Mouse (Mus musculus) heart, adult 2 months (tissue): ENCODE measurements around the gene Rwdd4a. TPM values are rescaled to one million over a fixed set of nuclear protein-coding genes. Genes with fewer than 3 reads are reported as not detected.

Experiments used
- DNase-seq, 2 experiments: peaks; one replicate each; pipeline ENCODE4 v3.0.0; 2021
- H3K27ac ChIP-seq: fragments of 200-600 bp; 2 replicates; pipeline ENCODE4 v1.8.1; 2022
- H3K27me3 ChIP-seq: fragments of 200-500 bp; 2 replicates; pipeline ENCODE4 v1.6.1; 2012; ENCODE audit warnings: mild to moderate bottlenecking, low read length, inconsistent platforms, mixed read lengths; ENCODE audit not compliant: control insufficient read depth, insufficient read depth
- H3K36me3 ChIP-seq: fragments of 200-500 bp; 2 replicates; pipeline ENCODE4 v1.6.1; 2012; ENCODE audit warnings: low read length, inconsistent platforms; ENCODE audit not compliant: control insufficient read depth, insufficient read depth
- H3K4me1 ChIP-seq: fragments of 200-500 bp; 2 replicates; pipeline ENCODE4 v1.6.1; 2011; ENCODE audit warnings: low read length; ENCODE audit not compliant: control insufficient read depth, insufficient read depth
- H3K4me3 ChIP-seq: fragments of 200-600 bp; 2 replicates; pipeline ENCODE4 v1.8.1; 2022
- H3K79me2 ChIP-seq: fragments of 200-500 bp; replicated peaks from 2 replicates; pipeline ENCODE4 v1.6.1; 2012; ENCODE audit warnings: mild to moderate bottlenecking, inconsistent platforms, low read length, moderate library complexity, mixed read lengths; ENCODE audit not compliant: control insufficient read depth, insufficient read depth
- H3K9ac ChIP-seq: fragments of 200-500 bp; 2 replicates; pipeline ENCODE4 v1.6.1; 2012; ENCODE audit warnings: low read depth, mild to moderate bottlenecking, control low read depth, inconsistent platforms, low read length, mixed read lengths
- CTCF ChIP-seq: fragments of 200-600 bp; IDR thresholded peaks from 2 replicates; pipeline ENCODE4 v1.8.1; 2022; ENCODE audit warnings: antibody characterized with exemption, mild to moderate bottlenecking, moderate library complexity
- EP300 ChIP-seq: fragments of 200-500 bp; IDR thresholded peaks from 2 replicates; pipeline ENCODE4 v1.6.1; 2011; ENCODE audit warnings: low read depth, low read length, control low read depth; ENCODE audit not compliant: insufficient read depth
- POLR2A ChIP-seq: fragments of 200-500 bp; IDR thresholded peaks from 2 replicates; pipeline ENCODE4 v1.6.1; 2011; ENCODE audit warnings: mild to moderate bottlenecking, low read depth, low read length, control low read depth; ENCODE audit not compliant: insufficient read depth
- WGBS: fragments of 180-500 bp; shearing (Covaris S2); methylation state at CpG from one replicate; pipeline ENCODE4 v1.1.7; 2018; 5-methylcytosine and 5-hydroxymethylcytosine counted together
- intact Hi-C: fragments of 180-260 bp; cut with DNase I; formaldehyde crosslinking; loops from one replicate; pipeline ENCODE4 v1.15.1; 2025
- polyA plus RNA-seq: library from polyadenylated mRNA; depleted of rRNA; stranded (reverse); fragments of >200 nt; gene quantifications from 2 replicates; pipeline ENCODE4 v1.2.3, GENCODE M21; 2012
- total RNA-seq, 2 experiments: library from RNA; stranded (reverse); gene quantifications; 2 replicates each; pipeline ENCODE4 v1.2.3; 2021

Gene Rwdd4a
- total and polyA plus RNA-seq, 3 experiments: 16.2 to 65.2 (median 60.7) TPM

GRCm38 (mm10) chr8:47560801-47561200 lies 27.3 kb downstream of the Rwdd4a start:
- no peak for DNase-seq
- no peaks in the 10 kb centered on the region for H3K79me2 ChIP-seq

GRCm38 (mm10) chr8:47566551-47566950 lies 33.1 kb downstream of the Rwdd4a start:
- DNase-seq: no peak
- 90% methylated on average over 6 of the region's 6 CpGs for WGBS
- intact Hi-C loops: no loop called here

More at GRCm38 (mm10) chr8:47560801-47561200, 27.3 kb downstream of the Rwdd4a start:
- no peaks in the 10 kb centered on the region for H3K27me3 ChIP-seq
- TF ChIP-seq POLR2A: no peak
- no peak for TF ChIP-seq CTCF
- TF ChIP-seq EP300: no peak
- H3K4me3 ChIP-seq: no peak overlapping the region
- no peak overlapping the region for H3K9ac ChIP-seq
- H3K4me1 ChIP-seq: no peaks in the 10 kb centered on the region
- H3K36me3 ChIP-seq: no peaks in the 10 kb centered on the region
- no peak overlapping the region for H3K27ac ChIP-seq
- WGBS: 83% methylated on average over 7 of the region's 7 CpGs
- intact Hi-C loops: no loop called here

GRCm38 (mm10) chr8:47568098-47568497 lies 34.6 kb downstream of the Rwdd4a start:
- intact Hi-C loops: no loop called here
- H3K4me1 ChIP-seq: no peaks in the 10 kb centered on the region
- 60% methylated on average over 5 of the region's 5 CpGs for WGBS
- no peak for TF ChIP-seq CTCF
- TF ChIP-seq POLR2A: no peak
- no peak for TF ChIP-seq EP300
- no peak overlapping the region for H3K4me3 ChIP-seq
- no peak overlapping the region for H3K9ac ChIP-seq
- no peaks in the 10 kb centered on the region for H3K36me3 ChIP-seq
- DNase-seq: no peak
- H3K27ac ChIP-seq: no peak overlapping the region
- H3K27me3 ChIP-seq: no peaks in the 10 kb centered on the region
- no peaks in the 10 kb centered on the region for H3K79me2 ChIP-seq

More at GRCm38 (mm10) chr8:47566551-47566950, 33.1 kb downstream of the Rwdd4a start:
- Histone ChIP-seq H3K4me1 (no peaks in the 10 kb centered on the region), H3K27me3 (no peaks in the 10 kb centered on the region), H3K4me3 (no peak overlapping the region), H3K36me3 (no peaks in the 10 kb centered on the region), H3K27ac (no peak overlapping the region), H3K79me2 (no peaks in the 10 kb centered on the region), H3K9ac (no peak overlapping the region)
- TF ChIP-seq POLR2A: no peak
- TF ChIP-seq CTCF: no peak
- no peak for TF ChIP-seq EP300

GRCm38 (mm10) chr8:47570161-47570560 lies 36.7 kb downstream of the Rwdd4a start:
- intact Hi-C loops: no loop called here
- 84% methylated on average over 6 of the region's 6 CpGs for WGBS

GRCm38 (mm10) chr8:47573482-47573881 lies 40.0 kb downstream of the Rwdd4a start:
- 81% methylated on average over 7 of the region's 7 CpGs for WGBS
- Histone ChIP-seq H3K4me3 (no peak overlapping the region), H3K27ac (no peak overlapping the region), H3K79me2 (no peaks in the 10 kb centered on the region), H3K36me3 (no peaks in the 10 kb centered on the region), H3K27me3 (no peaks in the 10 kb centered on the region), H3K4me1 (no peaks in the 10 kb centered on the region), H3K9ac (no peak overlapping the region)
- no peak for DNase-seq
- intact Hi-C loops: no loop called here
- no peak for TF ChIP-seq POLR2A

More at GRCm38 (mm10) chr8:47570161-47570560, 36.7 kb downstream of the Rwdd4a start:
- no peaks in the 10 kb centered on the region for H3K79me2 ChIP-seq
- no peaks in the 10 kb centered on the region for H3K27me3 ChIP-seq
- no peak overlapping the region for H3K27ac ChIP-seq
- TF ChIP-seq EP300: no peak
- no peak for DNase-seq
- H3K9ac ChIP-seq: no peak overlapping the region
- no peaks in the 10 kb centered on the region for H3K4me1 ChIP-seq
- H3K36me3 ChIP-seq: no peaks in the 10 kb centered on the region
- H3K4me3 ChIP-seq: no peak overlapping the region

- H3K4me3 ChIP-seq: no peak overlapping the region
- H3K27ac ChIP-seq: no peak overlapping the region
- WGBS: 81% methylated on average over 7 of the region's 7 CpGs
- H3K36me3 ChIP-seq: no peaks in the 10 kb centered on the region
- no peaks in the 10 kb centered on the region for H3K4me1 ChIP-seq
- no peak for DNase-seq
- no peaks in the 10 kb centered on the region for H3K79me2 ChIP-seq
- H3K27me3 ChIP-seq: no peaks in the 10 kb centered on the region
- intact Hi-C loops: no loop called here
- no peak for TF ChIP-seq POLR2A
- TF ChIP-seq CTCF: no peak
- TF ChIP-seq EP300: no peak
- H3K9ac ChIP-seq: no peak overlapping the region
Measured at GRCm38 (mm10) chr8:47581454-47581853, 48.0 kb downstream of the Rwdd4a start.
